Mouse (Mus musculus) ES-E14 (cell line): ENCODE data around the gene Cfap57. TPM values are rescaled to one million over a fixed set of nuclear protein-coding genes. Genes with fewer than 3 reads are reported as not detected.
A peak's percentile ranks its signal among the peaks of the same experiment; 100 is the strongest.

ENCODE experiments used
- DNase-seq: peaks from one replicate; pipeline ENCODE4 v3.0.0-alpha.2; 2013; ENCODE audit warnings: low read depth, low spot score
- H3K27ac ChIP-seq: 2 replicates; pipeline ENCODE4 v1.5.1; 2012; ENCODE audit warnings: low read depth, mild to moderate bottlenecking, low read length, moderate library complexity, mixed read lengths; ENCODE audit not compliant: poor library complexity, insufficient read depth, severe bottlenecking
- H3K36me3 ChIP-seq: 2 replicates; pipeline ENCODE4 v1.6.1; 2012; ENCODE audit warnings: mild to moderate bottlenecking, low read length, moderate library complexity, mixed read lengths; ENCODE audit not compliant: control insufficient read depth, poor library complexity, insufficient read depth, severe bottlenecking
- H3K4me1 ChIP-seq, 2 experiments: fragments of 150-350 bp in 1 of 2; sonication (generic) in 1 of 2; 2 replicates each; pipeline ENCODE4 v1.6.1; 2012; ENCODE audit warnings: low read length in 2 of 2, mild to moderate bottlenecking in 1 of 2, mixed read lengths in 1 of 2; ENCODE audit not compliant: control insufficient read depth in 2 of 2, insufficient read depth in 2 of 2, poor library complexity in 1 of 2
- H3K4me3 ChIP-seq, 2 experiments: fragments of 150-350 bp in 1 of 2; sonication (generic) in 1 of 2; 2 replicates each; pipeline ENCODE4 v1.5.1; 2012; ENCODE audit warnings: low read length in 2 of 2, low read depth in 1 of 2, mild to moderate bottlenecking in 1 of 2, mixed read lengths in 1 of 2; ENCODE audit not compliant: insufficient read depth in 1 of 2, poor library complexity in 1 of 2, severe bottlenecking in 1 of 2
- H3K9ac ChIP-seq: 2 replicates; pipeline ENCODE4 v1.6.1; 2012; ENCODE audit warnings: low read depth, mild to moderate bottlenecking, low read length, mixed read lengths; ENCODE audit not compliant: poor library complexity, insufficient read depth, severe bottlenecking
- H3K9me3 ChIP-seq: fragments of 150-350 bp; sonication (generic); 2 replicates; pipeline ENCODE4 v1.6.1; 2012; ENCODE audit warnings: low read depth, mild to moderate bottlenecking, low read length; ENCODE audit not compliant: control insufficient read depth, insufficient read depth
- CHD2 ChIP-seq: IDR thresholded peaks from 2 replicates; pipeline ENCODE4 v1.6.1; 2014; ENCODE audit warnings: mild to moderate bottlenecking, low read depth, low read length, inconsistent platforms
- HCFC1 ChIP-seq: IDR thresholded peaks from 2 replicates; pipeline ENCODE4 v1.6.1; 2012; ENCODE audit warnings: low read length, inconsistent platforms, borderline replicate concordance; ENCODE audit not compliant: insufficient read depth
- MAFK ChIP-seq: IDR thresholded peaks from 2 replicates; pipeline ENCODE4 v1.6.1; 2014; ENCODE audit warnings: mild to moderate bottlenecking, low read depth, low read length, inconsistent platforms; ENCODE audit not compliant: insufficient read depth
- ZC3H11A ChIP-seq: IDR thresholded peaks from 2 replicates; pipeline ENCODE4 v1.6.1; 2012; ENCODE audit warnings: low read depth, mild to moderate bottlenecking, inconsistent platforms, low read length, borderline replicate concordance
- ZNF384 ChIP-seq: IDR thresholded peaks from 2 replicates; pipeline ENCODE4 v1.6.1; 2012; ENCODE audit warnings: low read depth, low read length, inconsistent platforms
- in situ Hi-C, 2 experiments: fragments of 600-800 bp; cut with MboI; formaldehyde crosslinking; loops; one replicate each; pipeline ENCODE4 v1.15.1; 2025; ENCODE audit warnings: low sequenced_read_pairs in 2 of 2, inconsistent platforms in 1 of 2; ENCODE audit not compliant: unreplicated experiment in 2 of 2
- total RNA-seq: library from RNA; depleted of rRNA; stranded (reverse); fragments of 300-350 nt; gene quantifications from 2 replicates; pipeline ENCODE4 v1.2.3, GENCODE M21; 2012

Gene Cfap57
- total RNA-seq, 1 experiment = 0.18 TPM

DNA sequence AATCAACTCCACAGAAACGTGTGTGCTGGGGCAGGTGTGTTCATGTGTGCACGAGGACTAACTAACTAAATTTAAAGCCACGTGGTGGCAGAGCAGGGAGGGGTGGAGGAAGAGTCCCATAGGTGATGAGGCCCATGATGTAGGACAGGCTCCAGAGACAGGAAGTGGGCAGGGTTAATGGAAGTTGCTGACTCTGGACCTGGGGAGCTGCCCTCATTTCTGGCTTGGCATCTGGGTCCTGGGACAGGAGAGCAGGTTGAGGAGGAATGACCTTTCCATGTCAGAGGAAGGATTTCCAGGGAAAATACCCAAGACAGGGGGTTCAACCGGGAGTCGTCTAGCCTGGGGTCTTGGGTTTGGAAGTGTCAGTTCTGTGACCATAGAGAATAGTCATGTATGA lies 87.9 kb downstream of the Cfap57 start:
- DNase-seq = no peak
- Histone ChIP-seq H3K27ac (no peak overlapping the region), H3K36me3 (no peaks in the 10 kb centered on the region), H3K4me3 (no peak overlapping the region), H3K9ac (no peak overlapping the region), H3K9me3 (no peaks in the 10 kb centered on the region), H3K4me1 (peaks cover 1 to 15% of the 10 kb centered on the region in 2 experiments; a peak in 2 of 4 replicates)
- in situ Hi-C loops = no loop called here
- no peak for TF ChIP-seq ZNF384
- TF ChIP-seq HCFC1 = no peak
- TF ChIP-seq CHD2 = no peak
- no peak for TF ChIP-seq MAFK
- TF ChIP-seq ZC3H11A = no peak

DNA sequence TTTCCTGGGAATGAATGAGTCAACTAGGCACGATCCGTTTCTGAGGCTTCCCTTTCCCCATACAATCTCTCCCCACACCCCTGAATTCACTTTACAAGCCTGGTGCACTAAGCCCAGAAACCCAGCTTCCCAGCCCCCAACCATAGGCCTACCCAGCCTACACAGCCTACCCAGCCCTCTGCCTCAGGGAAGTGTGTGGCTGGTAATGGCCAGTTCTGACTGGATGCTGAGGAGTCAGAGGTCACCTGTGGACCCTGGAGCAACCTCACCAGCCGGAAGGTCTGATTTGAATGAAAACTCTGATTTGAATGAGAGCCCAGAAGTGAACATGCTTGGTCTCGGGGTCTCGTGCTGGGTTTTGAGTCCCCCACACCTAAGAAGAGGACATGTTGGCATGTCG lies 92.9 kb downstream of the Cfap57 start:
- Histone ChIP-seq H3K27ac (no peak overlapping the region), H3K4me3 (peak overlapping the region in 1 of 2 experiments; percentile 24; a peak in 1 of 4 replicates), H3K9me3 (no peaks in the 10 kb centered on the region), H3K9ac (no peak overlapping the region), H3K36me3 (no peaks in the 10 kb centered on the region), H3K4me1 (peaks cover 10 to 27% of the 10 kb centered on the region in 2 experiments; a peak in 3 of 4 replicates)
- TF ChIP-seq CHD2 (no peak), ZC3H11A (no peak), ZNF384 (no peak), HCFC1 (no peak), MAFK (no peak)
- no peak for DNase-seq
- in situ Hi-C loops = no loop called here

DNA sequence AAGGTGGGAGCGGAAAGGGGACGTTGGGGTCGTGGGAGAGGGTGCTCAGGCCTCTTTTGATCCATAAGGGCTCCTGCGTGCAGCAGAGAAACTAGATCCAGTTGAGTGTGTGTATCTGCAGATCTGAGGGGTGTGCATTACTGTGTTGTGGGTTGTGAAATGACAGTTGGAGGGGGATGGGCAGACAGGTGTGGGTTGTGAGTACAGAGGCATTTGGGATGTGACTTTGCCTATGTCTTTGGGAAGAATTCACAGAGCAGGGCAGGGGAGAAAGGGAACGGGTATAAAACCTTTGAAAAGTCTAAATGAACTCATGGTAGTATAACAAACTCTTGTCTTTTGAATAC lies 93.3 kb downstream of the Cfap57 start:
- no peak overlapping the region for H3K9ac ChIP-seq
- no peak for DNase-seq
- H3K36me3 ChIP-seq = no peaks in the 10 kb centered on the region
- no peak overlapping the region for H3K27ac ChIP-seq
- H3K9me3 ChIP-seq = no peaks in the 10 kb centered on the region
- peaks cover 10 to 25% of the 10 kb centered on the region in 2 experiments; a peak in 3 of 4 replicates for H3K4me1 ChIP-seq
- in situ Hi-C loops = no loop called here
- H3K4me3 ChIP-seq = peak overlapping the region; percentile 24 to 33; a peak in 3 of 4 replicates
- TF ChIP-seq CHD2 (no peak), MAFK (no peak), ZNF384 (no peak), HCFC1 (no peak), ZC3H11A (no peak)

DNA sequence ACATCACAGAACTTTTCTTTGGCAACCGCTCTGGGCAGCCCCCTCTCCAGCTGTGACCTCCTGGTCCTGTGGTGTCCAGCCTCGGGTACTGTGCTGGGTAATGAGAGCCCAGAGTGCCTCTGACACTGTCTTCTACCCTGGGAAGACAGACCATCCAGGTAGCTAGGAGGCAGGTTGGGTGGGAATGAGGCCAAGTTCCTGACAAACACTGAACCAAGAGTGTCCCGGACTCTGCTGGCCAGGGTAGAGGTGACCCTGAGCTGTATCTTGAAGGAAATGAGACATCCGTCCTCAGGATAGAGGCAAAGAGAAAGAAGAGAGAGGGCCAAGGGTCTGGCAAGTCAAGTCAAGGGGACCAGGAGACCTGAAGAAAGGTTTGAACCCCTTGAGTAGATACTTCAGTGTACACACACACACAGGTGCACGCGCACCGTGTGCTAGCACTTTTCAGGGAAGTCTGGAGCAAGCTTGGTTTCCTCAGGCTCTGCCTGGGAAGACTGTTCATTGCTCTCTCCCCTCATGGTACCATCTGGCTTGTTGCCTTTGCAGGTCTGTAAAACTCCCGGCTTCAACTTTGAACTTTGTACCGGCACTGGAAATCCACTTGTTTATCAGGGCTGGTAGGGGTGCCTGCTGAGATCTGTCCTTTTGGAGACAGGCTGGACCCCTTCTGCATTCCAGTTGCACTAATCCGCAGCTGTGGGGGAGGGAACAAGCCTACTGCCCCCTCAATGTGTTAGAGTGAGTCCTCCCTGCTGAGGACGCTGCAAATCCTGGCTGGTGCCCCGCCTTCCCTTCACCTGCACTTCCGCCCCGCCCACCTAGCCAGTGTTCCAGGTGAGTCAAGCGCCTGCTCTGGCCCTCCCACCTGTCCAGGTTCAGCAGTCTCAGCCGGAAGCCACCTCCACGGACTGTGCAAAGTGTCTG lies 93.9 kb downstream of the Cfap57 start, which contains the start of gene 2610528J11Rik:
Gene 2610528J11Rik, plus strand, starts transcription at position 592 of the 927 bp plus-strand sequence.
- no peak for DNase-seq
- peak within 1 kb of the TSS; percentile 21; the same call in 1 of the 2 replicates for H3K27ac ChIP-seq

More for the DNA sequence above, 93.9 kb downstream of the Cfap57 start, which contains the start of gene 2610528J11Rik:
- Histone ChIP-seq H3K4me1 (peaks cover 10 to 25% of the 10 kb centered on the region in 2 experiments; a peak in 3 of 4 replicates), H3K36me3 (no peaks in the 10 kb centered on the region), H3K4me3 (peak within 1 kb of the TSS; percentile 24 to 33; a peak in 3 of 4 replicates), H3K9ac (no peak within 1 kb of the TSS), H3K9me3 (no peaks in the 10 kb centered on the region)
- in situ Hi-C loops = no loop called here
- TF ChIP-seq HCFC1 (no peak), CHD2 (no peak), ZC3H11A (no peak), MAFK (no peak), ZNF384 (no peak)
